Mouse (Mus musculus) left cerebral cortex, postnatal 4 days (tissue): ENCODE measurements at regions not wholly inside any gene's neighbourhood (a gene's known extent, or its start where the extent isn't known, plus 50 kb on each side); places are given as distances from the start of the nearest gene placed in this dataset.

Experiments
- DNase-seq: peaks from one replicate; pipeline ENCODE4 v3.0.0-alpha.2; 2022
- intact Hi-C: fragments of 180-260 bp; cut with DNase I; formaldehyde crosslinking; loops from one replicate; pipeline ENCODE4 v1.15.1; 2025

DNA sequence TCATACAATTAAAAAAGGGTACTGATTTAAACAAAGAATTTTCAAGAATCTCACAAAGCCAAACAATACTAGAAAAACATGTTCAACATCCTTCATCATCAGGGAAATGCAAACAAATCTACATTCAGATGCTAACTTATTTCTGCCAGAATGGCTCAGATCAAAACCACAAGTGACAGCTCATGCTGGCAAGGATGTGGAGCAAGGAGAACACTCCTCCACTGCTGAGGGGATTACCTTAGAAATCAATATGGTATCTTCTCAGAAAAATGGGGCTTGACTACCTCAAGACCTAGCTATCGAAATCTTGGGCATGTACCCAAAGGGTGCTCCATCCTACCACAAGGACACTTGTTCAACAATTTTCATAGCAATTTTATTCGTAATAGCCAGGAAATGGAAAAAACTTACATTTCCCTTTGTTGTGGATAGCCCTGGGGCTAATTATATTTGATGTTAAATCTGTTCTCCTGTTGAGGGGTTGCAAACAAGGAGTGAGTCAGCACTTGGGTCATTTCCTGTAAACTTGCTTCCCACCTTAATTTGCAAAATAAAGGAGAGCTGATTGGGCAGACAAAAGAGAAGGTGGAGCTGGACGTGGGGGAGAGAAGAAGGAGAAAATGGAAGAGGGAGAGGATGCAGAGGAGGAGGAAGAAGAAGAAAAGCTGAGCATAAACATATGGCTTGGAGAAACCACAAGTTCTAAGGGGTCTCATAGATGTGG is 113.3 kb upstream of the B430305J03Rik start:
- DNase-seq: no peak
- intact Hi-C loops: no loop called here

- DNase-seq: no peak
- intact Hi-C loops: no loop called here
Observed at GRCm38 (mm10) chr3:61475018-61475417, 109.3 kb upstream of the B430305J03Rik start.

DNA sequence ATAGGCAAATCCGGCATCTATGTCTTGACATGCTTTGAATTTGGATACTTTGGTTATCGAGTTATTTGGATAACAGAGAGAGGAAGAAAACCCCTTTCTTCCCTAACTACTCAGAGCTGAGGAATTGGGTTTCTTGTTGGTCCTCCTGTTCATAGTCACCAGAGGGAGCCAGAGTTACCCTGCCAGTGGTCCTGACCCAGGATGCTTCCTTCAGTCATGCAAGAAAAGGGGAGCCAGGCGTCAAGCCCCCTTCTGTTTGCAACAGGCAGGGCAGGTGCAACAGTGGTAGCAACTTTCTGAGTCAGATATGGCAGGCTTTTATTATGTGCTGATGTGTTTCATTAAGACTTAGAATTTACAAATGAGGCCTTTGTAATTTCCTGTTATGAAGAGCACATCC is 101.4 kb upstream of the B430305J03Rik start:
- DNase-seq: peak; percentile 25
- intact Hi-C loops: no loop called here

DNA sequence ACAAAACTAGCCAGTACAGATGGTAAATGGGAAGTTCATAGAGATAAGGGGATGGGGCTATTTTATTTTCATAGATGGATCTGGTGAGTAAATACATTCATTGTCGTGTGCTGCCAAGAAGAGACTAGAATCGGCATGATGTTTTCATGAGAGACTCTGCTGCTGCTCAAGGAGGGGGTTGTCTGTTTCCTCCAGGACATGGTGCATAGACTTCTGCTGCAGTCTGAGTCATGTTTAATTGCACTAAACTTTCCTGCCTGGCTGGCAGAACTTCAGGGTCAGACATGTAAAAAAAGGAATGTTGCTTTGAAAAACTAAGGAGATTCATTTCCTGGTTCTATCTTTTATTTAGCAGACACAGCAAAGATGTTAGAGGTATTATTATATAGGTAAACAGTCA is 100.9 kb upstream of the B430305J03Rik start:
- DNase-seq: no peak
- intact Hi-C loops: no loop called here

DNA sequence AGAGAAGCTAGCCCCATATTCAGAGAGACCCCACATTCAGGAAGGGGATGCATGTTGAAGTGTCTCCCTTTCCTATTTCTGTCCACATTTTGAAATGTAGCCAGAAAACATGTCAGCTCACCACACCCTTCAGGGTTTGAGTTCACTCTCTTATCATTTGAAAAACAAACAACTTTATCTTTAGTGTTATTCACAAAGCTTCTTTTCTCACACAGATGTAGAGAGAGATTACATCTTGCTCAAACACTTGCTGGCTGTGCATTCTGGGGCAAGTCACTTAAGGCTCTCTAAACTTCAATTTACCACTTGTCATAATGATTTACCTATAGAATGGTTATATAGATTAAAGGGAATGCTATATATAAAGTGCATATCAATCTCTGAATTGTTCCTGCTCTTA is 94.3 kb upstream of the B430305J03Rik start:
- DNase-seq: no peak
- intact Hi-C loops: no loop called here

DNA sequence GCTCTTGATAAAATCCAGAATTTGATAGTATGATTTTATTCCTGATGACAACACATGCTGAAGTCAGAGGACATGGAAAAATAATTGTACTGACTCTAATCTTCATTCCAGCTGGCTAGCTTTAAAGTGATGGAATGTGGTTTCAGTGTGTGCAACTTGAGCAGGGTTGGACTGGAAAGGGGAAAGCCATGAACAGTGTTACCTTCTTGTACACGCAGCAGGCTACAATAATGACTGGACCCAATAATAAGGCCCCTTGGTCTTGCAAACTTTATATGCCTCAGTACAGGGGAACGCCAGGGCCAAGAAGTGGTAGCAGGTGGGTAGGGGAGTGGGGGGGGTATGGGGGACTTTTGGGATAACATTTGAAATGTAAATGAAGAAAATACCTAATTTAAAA is 90.8 kb upstream of the B430305J03Rik start:
- intact Hi-C loops: no loop called here
- DNase-seq: no peak

- DNase-seq: no peak
- intact Hi-C loops: no loop called here
Observed at GRCm38 (mm10) chr3:61442000-61442739, 76.4 kb upstream of the B430305J03Rik start.

- intact Hi-C loops: no loop called here
- DNase-seq: no peak
Observed at GRCm38 (mm10) chr3:61441445-61441844, 75.7 kb upstream of the B430305J03Rik start.

- no peak for DNase-seq
- intact Hi-C loops: no loop called here
Observed at GRCm38 (mm10) chr3:61428713-61429112, 63.0 kb upstream of the B430305J03Rik start.

DNA sequence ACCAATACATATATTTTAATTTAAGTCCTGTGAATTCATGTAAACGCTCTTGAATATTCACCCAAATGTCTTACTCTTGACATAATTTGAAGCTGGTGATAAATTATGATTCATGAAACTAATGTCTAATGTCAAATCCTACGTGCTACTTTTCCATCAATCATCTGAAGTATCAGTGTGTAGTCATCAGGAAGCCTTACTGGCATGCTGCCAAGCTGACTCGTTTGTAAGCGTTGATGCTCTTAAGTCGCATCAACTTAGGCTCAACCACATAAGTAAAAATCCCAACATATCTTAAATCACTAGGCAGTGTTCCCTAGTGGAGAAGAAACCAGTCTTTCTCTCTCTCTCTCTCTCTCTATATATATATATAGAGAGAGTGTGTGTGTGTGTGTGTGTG is 58.2 kb upstream of the B430305J03Rik start:
- peak; percentile 9 for DNase-seq
- intact Hi-C loops: no loop called here

- no peak for DNase-seq
- intact Hi-C loops: no loop called here
Observed at GRCm38 (mm10) chr3:61419706-61420105, 54.0 kb upstream of the B430305J03Rik start.

GRCm38 (mm10) chr3:61418096-61418495 is 52.3 kb upstream of the B430305J03Rik start:
- intact Hi-C loops: no loop called here
- DNase-seq: peak; percentile 6
